Mouse (Mus musculus): Measurements from ENCODE around the gene Hist2h2ab. TPM values are rescaled to one million over a fixed set of nuclear protein-coding genes. Genes with fewer than 3 reads are reported as not detected.

Hist2h2ab gene
- polyA plus RNA-seq, 1 experiment from 2014 or later = 0.98 TPM

Small RNA genes lying within 50 kb of the gene (microRNA-seq; reads per million reads assigned to microRNA genes)
- gene Gm44492 (not detected), gene Gm47311 (not detected), gene Gm47313 (not detected)

Other genes with a start within 250 kb of the Hist2h2ab start
- 66.8 and 69.0 TPM in 2 replicates for gene Plekho1, start 223.9 kb upstream of the Hist2h2ab start, polyA plus RNA-seq (2016; fragmentation: Nextera tagmentation; extraction: Ambion mirVana)
- gene Vps45, start 161.4 kb upstream of the Hist2h2ab start, polyA plus RNA-seq (2016; fragmentation: Nextera tagmentation; extraction: Ambion mirVana) = 28.6 and 33.3 TPM in 2 replicates
- 16.5 and 18.9 TPM in 2 replicates for gene Otud7b, start 115.3 kb upstream of the Hist2h2ab start, polyA plus RNA-seq (2016; fragmentation: Nextera tagmentation; extraction: Ambion mirVana)
- 7.8 and 9.6 TPM in 2 replicates for gene Mtmr11, start 57.9 kb upstream of the Hist2h2ab start, polyA plus RNA-seq (2016; fragmentation: Nextera tagmentation; extraction: Ambion mirVana)
- gene Sf3b4, start 47.5 kb upstream of the Hist2h2ab start, polyA plus RNA-seq (2016; fragmentation: Nextera tagmentation; extraction: Ambion mirVana) = 262 and 271 TPM in 2 replicates
- 3.1 and 8.8 TPM in 2 replicates for gene Sv2a, start 38.7 kb upstream of the Hist2h2ab start, polyA plus RNA-seq (2016; fragmentation: Nextera tagmentation; extraction: Ambion mirVana)
- 86.7 and 92.8 TPM in 2 replicates for gene Bola1, start 156 bp upstream of the Hist2h2ab start, polyA plus RNA-seq (2016; fragmentation: Nextera tagmentation; extraction: Ambion mirVana)
- gene Hist2h2ac, start 1.0 kb downstream of the Hist2h2ab start, polyA plus RNA-seq (2016; fragmentation: Nextera tagmentation; extraction: Ambion mirVana) = 7.3 and 17.2 TPM in 2 replicates
- gene Hist2h2be, start 1.3 kb downstream of the Hist2h2ab start, polyA plus RNA-seq (2016; fragmentation: Nextera tagmentation; extraction: Ambion mirVana) = 11.5 and 11.9 TPM in 2 replicates
- gene Hist2h3c2, start 19.3 kb downstream of the Hist2h2ab start, polyA plus RNA-seq (2016; fragmentation: Nextera tagmentation; extraction: Ambion mirVana) = 8.1 TPM in 2 replicates
- gene Hist2h2aa2, start 20.4 kb downstream of the Hist2h2ab start, polyA plus RNA-seq (2016; fragmentation: Nextera tagmentation; extraction: Ambion mirVana) = 24.3 and 34.9 TPM in 2 replicates
- 13.7 TPM in 2 replicates for gene Hist2h2aa1, start 25.6 kb downstream of the Hist2h2ab start, polyA plus RNA-seq (2016; fragmentation: Nextera tagmentation; extraction: Ambion mirVana)
- gene Hist2h3c1, start 26.8 kb downstream of the Hist2h2ab start, polyA plus RNA-seq (2016; fragmentation: Nextera tagmentation; extraction: Ambion mirVana) = 0.70 and 0.86 TPM in 2 replicates
- 12.2 and 12.6 TPM in 2 replicates for gene Hist2h4, start 43.4 kb downstream of the Hist2h2ab start, polyA plus RNA-seq (2016; fragmentation: Nextera tagmentation; extraction: Ambion mirVana)
- gene Hist2h3b, start 48.8 kb downstream of the Hist2h2ab start, polyA plus RNA-seq (2016; fragmentation: Nextera tagmentation; extraction: Ambion mirVana) = 49.5 and 57.2 TPM in 2 replicates
- 9.5 and 10.3 TPM in 2 replicates for gene Hist2h2bb, start 49.9 kb downstream of the Hist2h2ab start, polyA plus RNA-seq (2016; fragmentation: Nextera tagmentation; extraction: Ambion mirVana)
- 1.8 and 2.1 TPM in 2 replicates for gene Fcgr1, start 74.1 kb downstream of the Hist2h2ab start, polyA plus RNA-seq (2016; fragmentation: Nextera tagmentation; extraction: Ambion mirVana)
- 0.20 and 0.30 TPM in 2 replicates for gene BC107364, start 232.4 kb downstream of the Hist2h2ab start, polyA plus RNA-seq (2016; fragmentation: Nextera tagmentation; extraction: Ambion mirVana)